Mouse (Mus musculus): ENCODE results near the gene Mgat1.

DNA sequence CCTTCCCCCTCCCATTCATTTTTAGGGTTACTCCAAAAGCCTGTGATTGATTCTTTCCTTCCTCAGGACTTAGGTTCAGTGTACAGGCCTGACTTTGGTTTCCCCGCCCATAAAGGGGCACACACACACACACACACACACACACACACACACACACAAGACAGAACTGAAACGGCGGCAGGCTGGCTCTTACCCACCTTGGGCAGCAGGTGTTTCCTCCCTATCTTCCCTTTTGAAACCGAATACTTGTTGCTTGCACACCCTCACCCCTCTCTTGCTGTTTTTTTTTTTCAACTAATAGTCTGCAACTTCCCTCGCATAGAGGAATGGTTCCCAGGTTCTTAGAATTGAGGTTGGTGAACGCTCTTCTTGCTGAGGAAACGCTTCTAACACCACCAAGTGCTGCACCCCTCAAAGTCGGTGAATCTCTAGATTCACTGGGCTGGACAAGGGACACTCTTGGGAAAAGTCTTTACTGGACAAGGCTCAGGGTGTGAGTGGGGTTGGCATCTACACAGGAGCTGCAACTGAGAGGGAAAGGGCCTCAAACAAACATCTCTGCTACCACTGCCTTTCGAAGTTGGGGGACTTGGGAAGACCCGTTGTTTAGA lies 5.9 kb downstream of the Mgat1 start:
- no peak for TF ChIP-seq CTCF (IDR thresholded peaks at IDR 0.05; ENCODE audit: extremely low read depth, insufficient read length, insufficient replicate concordance, low read depth, low read length)
- TF ChIP-seq POLR2A (IDR thresholded peaks at IDR 0.05; ENCODE audit: low read depth, low read length) = no peak

Data from small intestine, adult 2 months (tissue).